Mouse (Mus musculus): ENCODE measurements around the gene Adss. TPM values are rescaled to one million over a fixed set of nuclear protein-coding genes. Genes with fewer than 3 reads are reported as not detected.
"Not testable (repeated sequence)": the region's sequence is repeated elsewhere in the genome, so short reads cannot be mapped to it uniquely, and the experiment has no call there.

Adss gene
- total RNA-seq (2017): 214 and 255 TPM in 2 replicates

- ATAC-seq (replicated peaks in 1 of 2; ENCODE audit: insufficient read depth in 1 of 2, low FRiP score in 2 of 2, low TSS enrichment in 1 of 2, low read depth in 1 of 2, poor library complexity in 2 of 2, severe bottlenecking in 2 of 2): peak; percentile 92
Measured at GRCm38 (mm10) chr1:177796193-177796939, at the start of gene Adss. TSS of gene Adss (minus strand) at chr1:177796511.

GRCm38 (mm10) chr1:177845812-177846211, 49.5 kb upstream of the Adss start:
- not testable (repeated sequence) for ATAC-seq (replicated peaks in 1 of 2; ENCODE audit: insufficient read depth in 1 of 2, low FRiP score in 2 of 2, low TSS enrichment in 1 of 2, low read depth in 1 of 2, poor library complexity in 2 of 2, severe bottlenecking in 2 of 2)

GRCm38 (mm10) chr1:177827776-177828175, 31.5 kb upstream of the Adss start:
- ATAC-seq (replicated peaks in 1 of 2; ENCODE audit: insufficient read depth in 1 of 2, low FRiP score in 2 of 2, low TSS enrichment in 1 of 2, low read depth in 1 of 2, poor library complexity in 2 of 2, severe bottlenecking in 2 of 2): not testable (repeated sequence)

GRCm38 (mm10) chr1:177806772-177807171, 10.5 kb upstream of the Adss start:
- peak in 1 of 2 experiments; percentile 56; a peak in 1 of 4 replicates for ATAC-seq (replicated peaks in 1 of 2; ENCODE audit: insufficient read depth in 1 of 2, low FRiP score in 2 of 2, low TSS enrichment in 1 of 2, low read depth in 1 of 2, poor library complexity in 2 of 2, severe bottlenecking in 2 of 2)

GRCm38 (mm10) chr1:177803511-177803910, 7.2 kb upstream of the Adss start:
- no peak for ATAC-seq (replicated peaks in 1 of 2; ENCODE audit: insufficient read depth in 1 of 2, low FRiP score in 2 of 2, low TSS enrichment in 1 of 2, low read depth in 1 of 2, poor library complexity in 2 of 2, severe bottlenecking in 2 of 2)

GRCm38 (mm10) chr1:177797151-177797755, 942 bp upstream of the Adss start:
- ATAC-seq (replicated peaks in 1 of 2; ENCODE audit: insufficient read depth in 1 of 2, low FRiP score in 2 of 2, low TSS enrichment in 1 of 2, low read depth in 1 of 2, poor library complexity in 2 of 2, severe bottlenecking in 2 of 2): no peak

- peak; percentile 0 to 33; a peak in 2 of 4 replicates for ATAC-seq (replicated peaks in 1 of 2; ENCODE audit: insufficient read depth in 1 of 2, low FRiP score in 2 of 2, low TSS enrichment in 1 of 2, low read depth in 1 of 2, poor library complexity in 2 of 2, severe bottlenecking in 2 of 2)
Measured at GRCm38 (mm10) chr1:177795421-177796192, 704 bp downstream of the Adss start.

- ATAC-seq (replicated peaks in 1 of 2; ENCODE audit: insufficient read depth in 1 of 2, low FRiP score in 2 of 2, low TSS enrichment in 1 of 2, low read depth in 1 of 2, poor library complexity in 2 of 2, severe bottlenecking in 2 of 2): no peak
Measured at GRCm38 (mm10) chr1:177794866-177795265, 1.4 kb downstream of the Adss start.

GRCm38 (mm10) chr1:177792835-177793234, 3.5 kb downstream of the Adss start:
- ATAC-seq (replicated peaks in 1 of 2; ENCODE audit: insufficient read depth in 1 of 2, low FRiP score in 2 of 2, low TSS enrichment in 1 of 2, low read depth in 1 of 2, poor library complexity in 2 of 2, severe bottlenecking in 2 of 2): no peak

- no peak for ATAC-seq (replicated peaks in 1 of 2; ENCODE audit: insufficient read depth in 1 of 2, low FRiP score in 2 of 2, low TSS enrichment in 1 of 2, low read depth in 1 of 2, poor library complexity in 2 of 2, severe bottlenecking in 2 of 2)
Measured at GRCm38 (mm10) chr1:177777397-177777796, 18.9 kb downstream of the Adss start.

- ATAC-seq (replicated peaks in 1 of 2; ENCODE audit: insufficient read depth in 1 of 2, low FRiP score in 2 of 2, low TSS enrichment in 1 of 2, low read depth in 1 of 2, poor library complexity in 2 of 2, severe bottlenecking in 2 of 2): no peak
Measured at GRCm38 (mm10) chr1:177768931-177769330, 27.4 kb downstream of the Adss start.

- no peak for ATAC-seq (replicated peaks in 1 of 2; ENCODE audit: insufficient read depth in 1 of 2, low FRiP score in 2 of 2, low TSS enrichment in 1 of 2, low read depth in 1 of 2, poor library complexity in 2 of 2, severe bottlenecking in 2 of 2)
Measured at GRCm38 (mm10) chr1:177757249-177757648, 39.1 kb downstream of the Adss start.

- ATAC-seq (replicated peaks in 1 of 2; ENCODE audit: insufficient read depth in 1 of 2, low FRiP score in 2 of 2, low TSS enrichment in 1 of 2, low read depth in 1 of 2, poor library complexity in 2 of 2, severe bottlenecking in 2 of 2): no peak
Measured at GRCm38 (mm10) chr1:177753496-177753895, 42.8 kb downstream of the Adss start.

- no peak for ATAC-seq (replicated peaks in 1 of 2; ENCODE audit: insufficient read depth in 1 of 2, low FRiP score in 2 of 2, low TSS enrichment in 1 of 2, low read depth in 1 of 2, poor library complexity in 2 of 2, severe bottlenecking in 2 of 2)
Measured at GRCm38 (mm10) chr1:177747869-177748540, 48.3 kb downstream of the Adss start.

GRCm38 (mm10) chr1:177744521-177745325, 51.6 kb downstream of the Adss start:
- ATAC-seq (replicated peaks in 1 of 2; ENCODE audit: insufficient read depth in 1 of 2, low FRiP score in 2 of 2, low TSS enrichment in 1 of 2, low read depth in 1 of 2, poor library complexity in 2 of 2, severe bottlenecking in 2 of 2): no peak

- ATAC-seq (replicated peaks in 1 of 2; ENCODE audit: insufficient read depth in 1 of 2, low FRiP score in 2 of 2, low TSS enrichment in 1 of 2, low read depth in 1 of 2, poor library complexity in 2 of 2, severe bottlenecking in 2 of 2): no peak
Measured at GRCm38 (mm10) chr1:177742119-177742518, 54.2 kb downstream of the Adss start.

- ATAC-seq (replicated peaks in 1 of 2; ENCODE audit: insufficient read depth in 1 of 2, low FRiP score in 2 of 2, low TSS enrichment in 1 of 2, low read depth in 1 of 2, poor library complexity in 2 of 2, severe bottlenecking in 2 of 2): no peak
Measured at GRCm38 (mm10) chr1:177740707-177741106, 55.6 kb downstream of the Adss start.
